Mouse (Mus musculus): ENCODE data around the gene Atrnl1.

DNA sequence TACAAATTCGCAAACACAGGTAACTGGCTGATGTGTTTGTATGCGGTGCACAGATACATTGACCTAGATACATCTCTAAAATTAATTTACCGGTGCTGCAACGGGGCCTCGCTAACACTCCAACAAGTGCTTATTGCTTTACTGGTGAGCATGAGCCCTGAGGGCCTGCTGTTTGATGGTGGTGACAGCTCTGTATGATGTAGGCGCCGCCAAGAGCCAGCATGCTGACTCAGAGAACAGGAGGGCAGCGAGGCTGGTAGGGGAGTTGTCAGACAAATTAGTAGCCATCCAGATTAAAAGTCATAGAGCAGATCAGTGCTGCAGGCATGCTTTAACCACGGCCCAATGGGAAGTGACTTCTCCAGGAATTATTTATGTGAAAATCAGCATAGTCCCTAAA is 534.7 kb downstream of the Atrnl1 start:
- TF ChIP-seq CTCF (IDR thresholded peaks at IDR 0.05; ENCODE audit: low read depth), result no peak
- no peak for TF ChIP-seq EP300 (optimal IDR thresholded peaks at IDR 0.05)

Measured in stomach, postnatal 0 days (tissue).